Mouse (Mus musculus): Measurements from ENCODE around the gene Arhgap18. TPM values are rescaled to one million over a fixed set of nuclear protein-coding genes. Genes with fewer than 3 reads are reported as not detected.

Gene Arhgap18
- polyA plus RNA-seq (2014; fragmentation: Nextera tagmentation; extraction: Ambion mirVana), result 17.1 and 17.9 TPM in 2 replicates

DNA sequence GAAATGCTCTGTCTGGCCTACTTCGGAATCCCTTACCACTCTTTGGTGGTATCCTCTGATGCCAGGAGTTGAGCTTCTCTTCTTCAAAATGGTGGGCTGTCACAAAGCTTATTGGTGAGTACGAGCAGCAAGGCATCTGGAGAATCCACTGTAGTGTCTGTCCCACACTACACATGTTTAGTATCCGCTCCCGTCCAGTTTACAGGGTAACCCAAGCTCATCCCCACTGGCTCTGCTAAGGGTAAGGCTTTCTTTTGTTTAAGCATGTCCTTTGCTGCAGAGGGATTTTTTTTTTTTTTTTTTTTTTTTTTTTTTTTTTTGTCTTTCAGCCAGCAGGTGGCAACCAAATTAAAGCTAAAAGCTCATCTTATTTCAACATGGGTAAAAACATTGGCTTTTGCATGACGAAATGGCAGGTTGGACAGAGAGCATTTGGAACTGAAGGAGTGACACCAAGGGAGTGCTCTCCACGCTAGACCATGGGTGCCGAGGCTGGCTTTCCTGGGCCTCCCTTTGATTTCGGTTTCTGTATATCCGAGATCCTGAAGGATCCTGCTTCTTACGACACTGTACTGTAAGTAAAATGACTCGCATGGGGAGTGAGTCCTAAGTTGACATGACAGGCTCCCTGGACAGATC lies at the start of gene Arhgap18:
Gene Arhgap18, plus strand, starts transcription at position 493 of the 639 bp plus-strand sequence.
- ATAC-seq (replicated peaks; ENCODE audit: low FRiP score) (peak; percentile 55; the same call in 1 of the 2 replicates), DNase-seq (ENCODE audit: low spot score) (no peak)
- no peak within 1 kb of the TSS for H3K4me2 ChIP-seq
- no peak within 1 kb of the TSS for H3K9ac ChIP-seq (ENCODE audit: low read depth, low read length)
- H3K4me1 ChIP-seq (replicated peaks; ENCODE audit: control insufficient read depth, insufficient read depth, low read length), result no peaks in the 10 kb centered on the region
- no peaks in the 10 kb centered on the region for H3K9me3 ChIP-seq (ENCODE audit: control insufficient read depth, low read length)
- H3K36me3 ChIP-seq (ENCODE audit: control insufficient read depth, insufficient read depth, low read length), result no peaks in the 10 kb centered on the region
- 74% methylated on average over 11 of the region's 11 CpGs for WGBS
- H3K27me3 ChIP-seq (replicated peaks; ENCODE audit: control insufficient read depth, insufficient read depth, low read length), result no peaks in the 10 kb centered on the region
- no peak within 1 kb of the TSS for H3K27ac ChIP-seq (ENCODE audit: low read depth, low read length)
- H3K4me3 ChIP-seq (ENCODE audit: low read depth, low read length), result no peak within 1 kb of the TSS

DNA sequence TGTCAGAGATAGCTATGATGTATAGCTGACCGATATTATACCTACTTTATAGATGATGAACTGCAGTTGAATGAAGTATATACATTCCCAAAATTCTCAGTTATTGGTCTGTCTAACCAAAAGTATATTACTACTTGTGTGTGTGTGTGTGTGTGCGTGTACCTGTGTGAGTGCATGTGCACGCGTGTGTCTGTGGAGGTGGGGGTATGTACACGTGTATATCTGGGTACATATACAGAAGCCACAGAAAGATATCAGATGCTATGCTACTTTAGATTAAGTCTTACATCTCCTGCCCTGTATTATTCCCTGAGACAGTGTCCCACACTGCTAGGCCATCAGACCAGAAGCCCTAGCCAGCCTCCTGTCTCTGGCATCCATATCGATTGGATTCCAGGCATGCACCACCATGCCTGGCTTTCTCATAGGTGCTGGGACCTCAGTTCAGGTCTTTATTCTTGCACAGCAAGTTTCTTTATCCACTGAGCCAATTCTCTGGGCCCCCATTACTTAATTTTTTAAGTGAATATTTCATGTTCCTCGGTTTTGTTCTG lies 42.7 kb upstream of the Arhgap18 start:
- ATAC-seq (replicated peaks; ENCODE audit: low FRiP score), result no peak

DNA sequence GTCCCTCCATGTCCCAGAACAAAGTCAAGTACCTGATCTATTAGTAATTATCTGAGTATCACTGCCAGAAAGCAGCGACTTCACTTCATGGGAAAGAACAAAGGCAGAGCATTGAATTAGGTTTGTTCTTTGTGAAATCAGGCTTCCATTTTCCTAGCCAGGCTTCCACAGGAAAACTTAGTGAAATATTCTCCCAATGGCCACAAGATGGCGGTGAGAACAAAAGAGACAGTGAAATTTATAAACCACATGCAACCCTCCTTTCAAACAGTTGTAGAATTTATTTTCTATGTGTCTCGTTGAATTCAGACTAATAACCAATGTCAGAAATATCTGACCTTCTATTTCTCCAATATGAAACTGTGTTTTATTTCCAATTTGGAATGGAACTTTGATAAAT lies 42.2 kb upstream of the Arhgap18 start:
- ATAC-seq (replicated peaks; ENCODE audit: low FRiP score), result no peak
- Histone ChIP-seq H3K27me3 (replicated peaks; ENCODE audit: control insufficient read depth, insufficient read depth, low read length) (no peaks in the 10 kb centered on the region), H3K4me3 (ENCODE audit: low read depth, low read length) (no peak overlapping the region), H3K9me3 (ENCODE audit: control insufficient read depth, low read length) (no peaks in the 10 kb centered on the region), H3K9ac (ENCODE audit: low read depth, low read length) (no peak overlapping the region), H3K4me1 (replicated peaks; ENCODE audit: control insufficient read depth, insufficient read depth, low read length) (no peaks in the 10 kb centered on the region), H3K4me2 (no peak overlapping the region), H3K27ac (ENCODE audit: low read depth, low read length) (no peak overlapping the region), H3K36me3 (ENCODE audit: control insufficient read depth, insufficient read depth, low read length) (no peaks in the 10 kb centered on the region)
- DNase-seq (ENCODE audit: low spot score), result no peak
- 8% methylated on average over 3 of the region's 3 CpGs for WGBS

More for the DNA sequence above, 42.7 kb upstream of the Arhgap18 start:
- no peaks in the 10 kb centered on the region for H3K36me3 ChIP-seq (ENCODE audit: control insufficient read depth, insufficient read depth, low read length)
- H3K4me2 ChIP-seq, result no peak overlapping the region
- no peak overlapping the region for H3K4me3 ChIP-seq (ENCODE audit: low read depth, low read length)
- no peaks in the 10 kb centered on the region for H3K9me3 ChIP-seq (ENCODE audit: control insufficient read depth, low read length)
- no peak overlapping the region for H3K9ac ChIP-seq (ENCODE audit: low read depth, low read length)
- H3K4me1 ChIP-seq (replicated peaks; ENCODE audit: control insufficient read depth, insufficient read depth, low read length), result no peaks in the 10 kb centered on the region
- 92% methylated on average over 7 of the region's 7 CpGs for WGBS
- no peaks in the 10 kb centered on the region for H3K27me3 ChIP-seq (replicated peaks; ENCODE audit: control insufficient read depth, insufficient read depth, low read length)
- H3K27ac ChIP-seq (ENCODE audit: low read depth, low read length), result no peak overlapping the region
- no peak for DNase-seq (ENCODE audit: low spot score)

DNA sequence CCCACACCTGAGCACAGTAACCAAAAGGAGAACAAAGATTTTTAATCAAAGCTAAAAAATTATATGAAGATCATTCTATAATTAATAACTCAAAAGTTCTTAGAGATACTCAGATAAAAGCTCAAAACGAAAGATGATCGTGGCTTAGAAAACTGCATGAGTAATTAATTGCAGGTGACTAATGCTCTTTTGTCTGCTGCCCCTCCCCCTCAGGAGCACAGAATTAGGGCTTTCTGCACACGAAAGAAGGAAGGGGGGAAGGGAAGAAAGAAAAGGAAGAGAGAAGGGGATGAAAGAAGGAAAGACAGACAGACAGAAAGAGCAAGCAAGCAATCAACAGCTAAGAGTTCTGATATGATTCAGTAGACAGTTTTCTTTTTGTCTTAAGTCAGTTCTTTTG lies 39.2 kb upstream of the Arhgap18 start:
- Histone ChIP-seq H3K4me3 (ENCODE audit: low read depth, low read length) (no peak overlapping the region), H3K27me3 (replicated peaks; ENCODE audit: control insufficient read depth, insufficient read depth, low read length) (no peaks in the 10 kb centered on the region), H3K4me2 (no peak overlapping the region), H3K9me3 (ENCODE audit: control insufficient read depth, low read length) (no peaks in the 10 kb centered on the region), H3K36me3 (ENCODE audit: control insufficient read depth, insufficient read depth, low read length) (no peaks in the 10 kb centered on the region), H3K27ac (ENCODE audit: low read depth, low read length) (no peak overlapping the region), H3K4me1 (replicated peaks; ENCODE audit: control insufficient read depth, insufficient read depth, low read length) (no peaks in the 10 kb centered on the region), H3K9ac (ENCODE audit: low read depth, low read length) (no peak overlapping the region)
- no peak for ATAC-seq (replicated peaks; ENCODE audit: low FRiP score)
- 58% methylated on average over 3 of the region's 3 CpGs for WGBS
- no peak for DNase-seq (ENCODE audit: low spot score)

DNA sequence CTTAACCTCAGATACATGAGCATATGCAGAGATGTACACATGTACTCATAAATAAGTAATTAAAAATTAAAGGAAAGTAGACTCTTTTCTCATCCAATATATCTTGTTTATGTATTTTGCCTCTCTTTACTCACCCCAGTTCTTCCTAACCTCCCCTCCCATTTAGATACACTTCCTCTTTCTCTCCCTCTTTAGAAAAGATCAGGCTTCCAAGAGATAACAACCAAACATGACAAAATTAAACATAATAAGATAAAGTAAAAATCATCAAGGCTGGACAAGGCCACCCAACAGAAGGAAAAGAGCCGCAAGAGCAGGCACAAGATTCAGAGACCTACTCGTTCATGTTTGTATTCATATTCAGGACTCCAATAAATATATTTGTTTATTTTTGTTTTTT lies 28.5 kb upstream of the Arhgap18 start:
- Histone ChIP-seq H3K4me3 (ENCODE audit: low read depth, low read length) (no peak overlapping the region), H3K9ac (ENCODE audit: low read depth, low read length) (no peak overlapping the region), H3K4me1 (replicated peaks; ENCODE audit: control insufficient read depth, insufficient read depth, low read length) (no peaks in the 10 kb centered on the region), H3K9me3 (ENCODE audit: control insufficient read depth, low read length) (no peaks in the 10 kb centered on the region), H3K27ac (ENCODE audit: low read depth, low read length) (no peak overlapping the region), H3K4me2 (no peak overlapping the region), H3K36me3 (ENCODE audit: control insufficient read depth, insufficient read depth, low read length) (no peaks in the 10 kb centered on the region), H3K27me3 (replicated peaks; ENCODE audit: control insufficient read depth, insufficient read depth, low read length) (no peaks in the 10 kb centered on the region)
- DNase-seq (ENCODE audit: low spot score) (no peak), ATAC-seq (replicated peaks; ENCODE audit: low FRiP score) (no peak)
- WGBS, result 82% methylated on average over 2 of the region's 2 CpGs

DNA sequence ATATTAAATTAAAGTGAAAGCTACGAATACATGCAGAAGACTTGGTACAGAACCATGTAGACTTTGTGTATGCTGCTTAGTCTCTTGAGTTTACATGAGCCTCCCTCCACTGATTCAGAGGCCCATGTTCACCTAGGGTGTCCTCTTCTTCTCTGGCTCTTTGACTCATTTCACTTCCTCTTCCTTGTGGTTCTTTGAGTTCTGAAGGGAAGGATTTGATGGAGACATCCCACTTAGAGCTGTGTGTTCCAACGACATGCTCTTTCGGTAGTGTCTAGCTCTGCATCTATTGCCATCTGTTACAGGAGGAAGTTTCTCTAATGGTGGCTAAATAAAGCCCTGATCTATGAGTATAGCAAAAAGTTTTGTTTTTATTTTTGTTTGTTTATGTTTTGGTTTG lies 28.0 kb upstream of the Arhgap18 start:
- H3K9ac ChIP-seq (ENCODE audit: low read depth, low read length), result no peak overlapping the region
- DNase-seq (ENCODE audit: low spot score) (no peak), ATAC-seq (replicated peaks; ENCODE audit: low FRiP score) (no peak)
- H3K4me3 ChIP-seq (ENCODE audit: low read depth, low read length), result no peak overlapping the region
- no peak overlapping the region for H3K4me2 ChIP-seq
- no peaks in the 10 kb centered on the region for H3K27me3 ChIP-seq (replicated peaks; ENCODE audit: control insufficient read depth, insufficient read depth, low read length)
- H3K9me3 ChIP-seq (ENCODE audit: control insufficient read depth, low read length), result peaks cover under 1% of the 10 kb centered on the region; the same call in 1 of the 2 replicates
- H3K27ac ChIP-seq (ENCODE audit: low read depth, low read length), result no peak overlapping the region
- H3K4me1 ChIP-seq (replicated peaks; ENCODE audit: control insufficient read depth, insufficient read depth, low read length), result no peaks in the 10 kb centered on the region
- no peaks in the 10 kb centered on the region for H3K36me3 ChIP-seq (ENCODE audit: control insufficient read depth, insufficient read depth, low read length)
- WGBS, result 81% methylated on average over 3 of the region's 3 CpGs

DNA sequence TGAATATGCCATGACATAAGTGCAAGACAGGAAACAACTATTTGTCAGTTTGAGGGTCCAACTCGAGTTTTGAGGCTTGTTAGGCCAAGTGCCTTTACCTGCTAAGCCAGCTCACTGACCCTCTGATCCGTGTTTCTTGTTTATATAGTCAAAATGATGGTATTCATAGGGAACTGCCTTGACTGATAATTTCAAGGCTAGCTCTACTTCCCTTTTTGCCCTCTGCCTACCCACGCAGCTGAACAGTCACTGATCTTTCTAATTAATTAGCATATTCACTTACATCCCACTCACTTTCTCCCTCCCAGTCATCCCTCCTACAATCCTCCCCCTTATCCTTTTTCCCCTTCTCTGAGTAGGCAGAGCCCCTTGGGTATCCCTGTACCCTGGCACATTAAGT lies 2.4 kb upstream of the Arhgap18 start:
- no peak for DNase-seq (ENCODE audit: low spot score)
- H3K27me3 ChIP-seq (replicated peaks; ENCODE audit: control insufficient read depth, insufficient read depth, low read length), result no peaks in the 10 kb centered on the region
- H3K9ac ChIP-seq (ENCODE audit: low read depth, low read length), result no peak overlapping the region
- H3K4me1 ChIP-seq (replicated peaks; ENCODE audit: control insufficient read depth, insufficient read depth, low read length), result no peaks in the 10 kb centered on the region
- no peak overlapping the region for H3K4me3 ChIP-seq (ENCODE audit: low read depth, low read length)
- ATAC-seq (replicated peaks; ENCODE audit: low FRiP score), result no peak
- no peak overlapping the region for H3K27ac ChIP-seq (ENCODE audit: low read depth, low read length)
- no peaks in the 10 kb centered on the region for H3K9me3 ChIP-seq (ENCODE audit: control insufficient read depth, low read length)
- no peak overlapping the region for H3K4me2 ChIP-seq
- H3K36me3 ChIP-seq (ENCODE audit: control insufficient read depth, insufficient read depth, low read length), result no peaks in the 10 kb centered on the region
- 46% methylated on average over 3 of the region's 3 CpGs for WGBS

DNA sequence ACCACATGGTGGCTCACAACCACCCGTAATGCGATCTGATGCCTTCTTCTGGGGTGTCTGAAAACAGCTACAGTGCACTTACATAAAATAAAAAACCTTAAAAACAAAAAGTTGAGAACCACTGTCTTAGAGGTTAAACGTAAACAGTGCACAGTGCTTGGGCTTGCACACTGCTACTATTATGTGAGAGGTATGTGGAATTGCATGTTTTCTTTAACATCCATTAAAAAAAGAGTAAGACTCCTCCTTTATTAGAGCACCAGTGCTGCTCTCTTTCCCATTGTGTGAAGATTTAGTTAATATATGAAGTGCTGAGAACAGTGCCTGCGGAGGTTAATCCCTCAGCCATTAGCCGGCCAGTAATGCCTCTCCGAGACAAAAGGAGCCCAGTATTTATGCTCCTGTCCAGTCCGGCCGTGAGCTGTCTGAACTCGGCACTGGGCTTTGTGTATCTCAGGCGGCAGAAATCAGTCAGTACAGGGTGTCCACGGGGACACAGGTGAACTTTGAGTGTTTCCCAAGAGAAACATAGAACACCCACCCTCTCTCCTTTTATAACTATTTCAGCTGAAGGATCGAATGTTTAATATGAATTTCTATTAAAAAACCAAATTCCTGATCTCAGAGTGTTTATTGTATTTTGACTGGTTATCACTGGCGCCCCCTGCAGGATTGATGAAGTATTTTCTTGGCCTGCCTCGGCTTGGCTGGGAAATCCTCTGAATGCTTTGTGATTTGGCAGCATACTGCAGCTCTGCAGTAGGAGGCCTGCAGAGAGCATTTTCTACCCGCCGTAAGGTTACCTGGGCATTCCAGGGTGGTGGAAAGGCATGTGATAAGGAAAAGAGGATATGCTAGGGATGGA lies 925 bp upstream of the Arhgap18 start:
- Histone ChIP-seq H3K4me2 (no peak overlapping the region), H3K27me3 (replicated peaks; ENCODE audit: control insufficient read depth, insufficient read depth, low read length) (no peaks in the 10 kb centered on the region), H3K9me3 (ENCODE audit: control insufficient read depth, low read length) (no peaks in the 10 kb centered on the region), H3K36me3 (ENCODE audit: control insufficient read depth, insufficient read depth, low read length) (no peaks in the 10 kb centered on the region), H3K27ac (ENCODE audit: low read depth, low read length) (no peak overlapping the region), H3K4me3 (ENCODE audit: low read depth, low read length) (no peak overlapping the region), H3K9ac (ENCODE audit: low read depth, low read length) (no peak overlapping the region), H3K4me1 (replicated peaks; ENCODE audit: control insufficient read depth, insufficient read depth, low read length) (no peaks in the 10 kb centered on the region)
- ATAC-seq (replicated peaks; ENCODE audit: low FRiP score) (0 out of 2 replicates have a peak, but pooled peaks have one; percentile 29), DNase-seq (ENCODE audit: low spot score) (no peak)
- 74% methylated on average over 16 of the region's 16 CpGs for WGBS

All from liver, embryonic 11.5 days (tissue).